Mouse (Mus musculus) gastrocnemius, adult 2 months (tissue): ENCODE measurements around the gene Unc13c. TPM values are rescaled to one million over a fixed set of nuclear protein-coding genes. Genes with fewer than 3 reads are reported as not detected.

Experiments
- DNase-seq: peaks from one replicate; pipeline ENCODE4 v3.0.0; 2022
- H3K27ac ChIP-seq: fragments of 200-600 bp; 2 replicates; pipeline ENCODE4 v1.8.1; 2022; ENCODE audit warnings: mild to moderate bottlenecking
- H3K4me3 ChIP-seq: fragments of 200-600 bp; 2 replicates; pipeline ENCODE4 v1.8.1; 2022; ENCODE audit warnings: mild to moderate bottlenecking, moderate library complexity
- CTCF ChIP-seq: fragments of 200-600 bp; IDR thresholded peaks from 2 replicates; pipeline ENCODE4 v1.8.1; 2022; ENCODE audit warnings: antibody characterized with exemption, mild to moderate bottlenecking, moderate library complexity
- intact Hi-C: fragments of 180-260 bp; cut with DNase I; formaldehyde crosslinking; loops from one replicate; pipeline ENCODE4 v1.15.1; 2025
- total RNA-seq, 2 experiments: library from RNA; stranded (reverse); gene quantifications; 2 replicates each; pipeline ENCODE4 v1.2.3; 2021

Unc13c gene
- total RNA-seq, 2 experiments from 2014 or later = 0.05 to 0.25 TPM

DNA sequence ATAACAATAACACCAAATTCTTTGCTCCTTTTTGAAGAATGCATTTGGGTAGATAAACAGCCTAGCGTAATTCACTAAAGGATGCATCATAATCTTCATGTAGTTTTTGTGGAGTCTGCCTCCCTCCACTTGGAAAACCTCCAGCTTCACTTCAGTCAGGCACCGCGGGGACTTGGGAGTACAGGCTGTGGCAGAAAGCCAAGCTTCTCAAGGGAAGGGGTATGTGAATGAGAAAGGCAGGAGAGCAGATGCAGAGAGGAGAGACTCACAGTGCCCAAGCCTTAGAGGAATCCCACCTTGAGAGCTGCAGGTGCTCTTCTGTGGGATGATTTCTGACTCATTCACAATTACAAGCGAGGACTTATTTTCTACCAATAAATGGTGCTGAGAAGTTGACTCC lies 33.9 kb downstream of the Unc13c start:
- DNase-seq = no peak
- intact Hi-C loops = no loop called here
- TF ChIP-seq CTCF = no peak
- Histone ChIP-seq H3K4me3 (no peak overlapping the region), H3K27ac (no peak overlapping the region)

- Histone ChIP-seq H3K4me3 (no peak overlapping the region), H3K27ac (no peak overlapping the region)
- no peak for TF ChIP-seq CTCF
- intact Hi-C loops = no loop called here
- no peak for DNase-seq
Measured at GRCm38 (mm10) chr9:73931988-73932387, 36.8 kb downstream of the Unc13c start.

DNA sequence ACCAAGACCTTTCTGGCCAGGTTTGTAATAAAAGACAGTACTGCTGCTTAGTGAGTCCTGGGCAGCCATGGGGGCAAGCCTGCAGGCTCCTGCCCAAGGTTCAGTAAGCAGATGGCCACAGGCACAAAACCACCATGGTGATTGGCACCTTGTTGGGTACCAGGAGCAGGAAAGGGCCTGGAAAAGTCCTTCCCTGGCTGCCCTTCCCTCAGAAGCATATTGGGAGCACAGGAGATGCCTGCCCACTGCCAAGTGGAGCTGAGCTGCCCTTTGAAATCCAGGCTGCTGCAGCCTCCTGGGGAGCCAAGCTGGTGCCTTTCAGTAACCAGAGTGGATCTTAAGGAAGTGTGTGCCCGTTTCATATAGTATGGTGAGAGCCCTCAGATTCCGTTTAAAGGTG lies 41.5 kb downstream of the Unc13c start:
- intact Hi-C loops = no loop called here

GRCm38 (mm10) chr9:73922449-73923115 lies 46.2 kb downstream of the Unc13c start:
- intact Hi-C loops = no loop called here
- TF ChIP-seq CTCF = no peak
- H3K27ac ChIP-seq = no peak overlapping the region
- peak; percentile 18 for DNase-seq
- no peak overlapping the region for H3K4me3 ChIP-seq

More for the DNA sequence above, 41.5 kb downstream of the Unc13c start:
- no peak overlapping the region for H3K4me3 ChIP-seq
- H3K27ac ChIP-seq = no peak overlapping the region
- DNase-seq = no peak
- no peak for TF ChIP-seq CTCF

DNA sequence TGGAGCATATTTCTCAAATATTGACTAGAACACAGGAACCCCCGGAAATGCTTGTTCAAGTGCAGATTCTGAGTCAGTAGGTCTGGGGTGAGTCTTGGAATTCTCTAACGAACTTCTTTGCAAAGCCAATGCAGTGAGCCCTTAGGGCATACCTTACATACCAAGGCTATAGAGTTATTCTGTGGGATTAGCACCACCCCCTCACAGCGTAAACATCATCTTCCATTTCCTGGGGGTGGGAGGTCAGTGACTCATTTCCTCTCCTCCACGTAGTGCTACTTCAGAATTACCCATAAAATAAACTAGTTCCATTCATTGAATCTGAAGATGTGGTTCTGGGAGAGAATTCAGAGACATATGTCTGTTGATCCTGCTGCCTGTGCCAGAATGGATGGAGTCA lies 62.8 kb downstream of the Unc13c start:
- no peak overlapping the region for H3K27ac ChIP-seq
- H3K4me3 ChIP-seq = no peak overlapping the region

GRCm38 (mm10) chr9:73898516-73898915 lies 70.2 kb downstream of the Unc13c start:
- no peak for TF ChIP-seq CTCF
- intact Hi-C loops = no loop called here
- Histone ChIP-seq H3K4me3 (no peak overlapping the region), H3K27ac (no peak overlapping the region)
- DNase-seq = no peak

More for the DNA sequence above, 62.8 kb downstream of the Unc13c start:
- intact Hi-C loops = no loop called here
- DNase-seq = no peak
- TF ChIP-seq CTCF = no peak

- intact Hi-C loops = no loop called here
- no peak for DNase-seq
- no peak for TF ChIP-seq CTCF
- Histone ChIP-seq H3K27ac (no peak overlapping the region), H3K4me3 (no peak overlapping the region)
Measured at GRCm38 (mm10) chr9:73896210-73896609, 72.6 kb downstream of the Unc13c start.

- DNase-seq = no peak
- intact Hi-C loops = no loop called here
- Histone ChIP-seq H3K4me3 (no peak overlapping the region), H3K27ac (no peak overlapping the region)
- TF ChIP-seq CTCF = no peak
Measured at GRCm38 (mm10) chr9:73883587-73883986, 85.2 kb downstream of the Unc13c start.

DNA sequence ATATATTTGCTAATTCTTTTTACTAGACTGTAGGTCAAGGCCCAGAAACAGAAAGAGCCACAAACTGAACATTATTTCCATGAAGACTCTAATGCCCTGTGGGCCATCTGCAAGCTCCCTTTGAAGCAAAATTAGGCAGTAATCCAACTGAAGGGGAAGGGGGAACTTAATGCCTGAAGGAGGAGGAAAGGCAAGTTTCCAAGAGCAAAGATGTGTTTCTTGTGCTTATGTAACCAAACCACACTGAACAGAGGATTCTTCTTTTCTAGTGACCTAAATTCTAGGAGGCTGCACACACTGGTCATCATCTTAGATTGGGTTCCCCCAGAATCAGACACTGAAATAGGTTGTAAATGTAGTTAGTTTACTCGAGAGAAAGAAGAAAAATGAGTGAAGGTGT lies 85.6 kb downstream of the Unc13c start:
- Histone ChIP-seq H3K27ac (no peak overlapping the region), H3K4me3 (no peak overlapping the region)
- DNase-seq = no peak
- no peak for TF ChIP-seq CTCF
- intact Hi-C loops = no loop called here

DNA sequence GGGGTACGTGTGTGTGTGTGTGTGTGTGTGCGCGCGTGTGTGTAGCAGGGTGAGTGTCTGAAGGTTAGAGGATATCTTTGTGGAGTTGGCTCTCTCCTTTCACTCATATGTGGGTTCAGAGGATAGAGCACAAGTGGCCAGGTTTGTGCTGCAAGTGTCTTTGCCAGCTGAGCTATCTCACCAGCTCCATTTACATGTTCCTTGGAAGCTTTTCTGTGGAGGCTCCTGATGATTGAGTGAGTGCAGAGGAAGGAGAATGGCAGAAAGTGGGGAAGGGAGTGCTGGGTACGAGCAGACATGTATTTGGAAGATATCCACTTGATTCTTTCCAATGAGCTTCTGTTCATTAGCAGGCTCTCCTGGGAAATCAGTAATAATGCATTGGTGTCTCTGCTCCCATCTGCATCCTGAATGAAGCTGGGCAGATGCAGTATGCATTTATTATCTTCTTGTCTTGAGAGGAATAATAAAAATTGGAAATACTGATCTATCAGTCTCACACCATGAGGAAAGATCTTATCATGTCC lies 86.3 kb downstream of the Unc13c start:
- TF ChIP-seq CTCF = no peak
- H3K4me3 ChIP-seq = no peak overlapping the region
- no peak overlapping the region for H3K27ac ChIP-seq
- no peak for DNase-seq
- intact Hi-C loops = no loop called here

DNA sequence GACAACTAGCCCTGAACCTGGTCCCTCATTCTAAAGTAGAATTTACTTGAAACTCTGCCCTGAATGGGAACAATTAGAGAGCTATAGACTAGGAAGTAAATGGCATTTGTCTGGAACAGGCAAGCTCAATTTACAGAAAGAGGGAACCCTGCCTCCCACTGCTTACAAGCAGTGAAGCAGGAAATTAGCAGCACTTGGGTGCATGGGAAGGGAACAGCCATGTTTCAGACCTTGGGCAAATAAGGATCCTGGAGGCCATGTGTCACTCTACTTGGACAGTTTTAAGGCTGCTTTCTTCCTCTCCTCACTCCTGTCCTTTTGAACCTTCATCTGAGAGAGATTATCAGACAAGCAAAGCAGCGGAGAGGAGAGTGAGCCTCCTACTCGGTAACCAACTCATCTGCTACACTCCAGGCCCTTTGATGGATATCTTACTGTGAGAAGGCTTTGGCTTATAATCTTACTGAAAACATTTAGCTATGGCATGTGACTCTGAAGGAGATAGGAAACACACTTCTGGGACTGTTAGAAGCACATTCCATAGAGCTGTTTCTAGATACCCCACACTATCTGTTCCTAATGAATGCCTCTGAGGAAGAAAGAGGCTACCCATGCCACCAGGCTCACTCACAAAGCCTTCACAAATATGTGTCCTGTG lies 101.2 kb downstream of the Unc13c start:
- Histone ChIP-seq H3K27ac (no peak overlapping the region), H3K4me3 (no peak overlapping the region)
- no peak for DNase-seq
- intact Hi-C loops = no loop called here
- TF ChIP-seq CTCF = no peak

GRCm38 (mm10) chr9:73866666-73867065 lies 102.1 kb downstream of the Unc13c start:
- TF ChIP-seq CTCF = no peak
- intact Hi-C loops = no loop called here
- DNase-seq = no peak
- Histone ChIP-seq H3K4me3 (no peak overlapping the region), H3K27ac (no peak overlapping the region)

DNA sequence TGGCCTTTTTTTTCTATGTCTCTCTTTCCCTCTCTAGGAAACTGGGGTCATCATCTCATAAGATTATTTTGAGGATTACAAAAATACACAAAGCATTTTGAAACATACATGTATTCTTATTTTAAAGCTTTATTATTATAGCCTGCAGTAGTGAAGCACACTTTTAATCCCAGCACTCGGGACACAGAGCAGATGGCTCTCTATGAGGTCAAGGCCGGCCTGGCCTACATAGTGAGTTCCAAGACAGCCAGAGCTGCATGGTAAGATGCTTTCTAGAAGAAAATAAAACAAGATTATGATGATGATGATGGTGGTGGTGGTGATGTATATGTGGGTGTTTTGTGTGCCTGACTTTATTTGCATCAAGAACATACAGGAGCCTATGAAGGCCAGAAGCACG lies 109.3 kb downstream of the Unc13c start:
- no peak for DNase-seq
- H3K4me3 ChIP-seq = no peak overlapping the region
- intact Hi-C loops = no loop called here
- H3K27ac ChIP-seq = no peak overlapping the region
- no peak for TF ChIP-seq CTCF

DNA sequence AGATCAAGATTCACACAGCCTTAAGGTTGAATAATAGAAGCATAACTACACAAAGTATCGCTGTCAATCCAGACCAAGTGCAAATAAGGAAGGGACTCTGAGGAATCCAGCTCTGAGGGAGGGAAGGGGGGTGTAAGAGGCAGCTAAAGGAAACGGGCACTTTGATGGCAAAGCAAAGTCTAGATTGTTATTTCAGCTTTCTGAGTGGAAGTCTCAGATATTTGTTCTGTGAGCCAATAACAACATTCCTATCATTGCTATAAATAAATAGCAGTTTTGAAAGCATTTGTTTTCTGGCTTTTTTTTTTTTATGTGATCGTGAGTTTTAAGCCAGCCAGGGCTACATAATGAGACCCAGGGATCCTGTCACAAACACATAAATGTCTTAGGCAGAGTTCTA lies 114.5 kb downstream of the Unc13c start:
- DNase-seq = no peak
- no peak for TF ChIP-seq CTCF
- intact Hi-C loops = no loop called here
- no peak overlapping the region for H3K27ac ChIP-seq
- no peak overlapping the region for H3K4me3 ChIP-seq
